Mouse (Mus musculus): ENCODE measurements around the gene Camkmt. TPM values are rescaled to one million over a fixed set of nuclear protein-coding genes. Genes with fewer than 3 reads are reported as not detected.

Gene Camkmt
- total RNA-seq, 1 experiment from 2014 or later = 3.7 TPM

DNA sequence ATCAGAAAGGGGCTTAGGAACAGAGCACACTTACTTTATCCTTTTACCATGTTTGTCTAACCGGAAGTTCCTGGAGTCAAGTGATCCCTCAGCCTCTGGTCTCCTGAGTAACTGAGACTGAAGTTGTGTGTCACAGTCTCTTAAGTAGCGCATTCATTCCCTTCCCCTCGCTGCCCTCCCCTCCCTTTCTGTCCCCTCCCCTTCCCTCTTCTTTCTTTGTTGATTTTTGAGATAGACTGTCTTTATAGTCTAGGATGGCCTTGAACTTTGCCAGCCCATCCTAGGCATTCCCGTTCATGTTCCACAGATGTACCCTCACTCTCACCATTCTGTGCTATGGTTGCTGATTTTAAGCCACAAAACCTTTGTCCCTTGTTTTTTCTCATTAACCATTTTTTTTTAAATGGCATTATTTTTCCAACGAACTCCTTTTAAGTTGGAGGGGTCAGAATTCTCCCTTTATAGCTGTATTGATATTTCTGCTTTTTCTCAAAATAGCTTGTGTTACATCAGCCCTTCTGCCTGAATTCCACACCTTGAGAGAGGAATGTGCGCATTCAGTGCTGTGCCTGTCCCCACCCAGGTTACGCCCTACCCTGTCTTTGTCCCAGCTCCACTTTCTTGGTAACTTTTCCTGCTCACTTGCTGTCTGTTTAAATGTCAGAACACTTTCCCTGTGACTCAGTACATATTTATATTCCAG, 72.4 kb downstream of the Camkmt start:
- ATAC-seq (replicated peaks; ENCODE audit: low read depth, poor library complexity, severe bottlenecking) = no peak

GRCm38 (mm10) chr17:85163272-85163610, 72.9 kb downstream of the Camkmt start:
- ATAC-seq (replicated peaks; ENCODE audit: low read depth, poor library complexity, severe bottlenecking) = no peak

- ATAC-seq (replicated peaks; ENCODE audit: low read depth, poor library complexity, severe bottlenecking) = no peak
Measured at GRCm38 (mm10) chr17:85168761-85169160, 78.4 kb downstream of the Camkmt start.

DNA sequence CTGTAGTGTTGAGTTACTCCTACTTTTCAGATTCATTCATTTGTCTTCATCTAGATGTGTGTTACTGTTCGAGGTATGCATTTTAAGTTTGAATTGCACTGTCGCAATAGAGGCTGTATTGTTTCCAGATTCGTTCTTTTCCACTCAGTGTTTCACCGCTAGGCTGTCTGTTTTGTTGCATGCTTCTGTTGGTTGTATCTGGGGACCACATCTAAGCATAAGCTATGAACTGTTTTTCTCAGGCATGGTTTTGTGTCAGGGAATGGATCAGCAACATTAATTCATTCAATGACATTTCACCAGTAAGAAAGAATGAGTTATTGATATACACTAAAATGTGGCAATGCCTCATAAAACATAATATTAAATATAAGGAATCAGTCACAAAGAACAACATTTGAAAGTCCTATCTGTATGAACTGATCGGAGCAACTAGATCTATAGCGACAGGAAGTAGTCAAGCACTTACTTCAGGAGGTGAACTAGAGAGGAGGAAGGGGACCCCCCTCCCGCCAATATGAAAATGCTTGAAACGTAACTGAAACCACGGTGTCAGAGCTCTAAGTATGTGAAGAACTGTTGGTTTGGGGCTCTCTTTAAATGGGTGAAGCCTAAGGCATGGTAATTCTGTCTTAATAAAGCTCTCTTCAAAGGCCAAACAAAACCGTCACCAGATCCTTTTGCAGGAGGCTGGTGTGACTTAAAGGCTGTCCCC, 80.3 kb downstream of the Camkmt start:
- no peak for ATAC-seq (replicated peaks; ENCODE audit: low read depth, poor library complexity, severe bottlenecking)

DNA sequence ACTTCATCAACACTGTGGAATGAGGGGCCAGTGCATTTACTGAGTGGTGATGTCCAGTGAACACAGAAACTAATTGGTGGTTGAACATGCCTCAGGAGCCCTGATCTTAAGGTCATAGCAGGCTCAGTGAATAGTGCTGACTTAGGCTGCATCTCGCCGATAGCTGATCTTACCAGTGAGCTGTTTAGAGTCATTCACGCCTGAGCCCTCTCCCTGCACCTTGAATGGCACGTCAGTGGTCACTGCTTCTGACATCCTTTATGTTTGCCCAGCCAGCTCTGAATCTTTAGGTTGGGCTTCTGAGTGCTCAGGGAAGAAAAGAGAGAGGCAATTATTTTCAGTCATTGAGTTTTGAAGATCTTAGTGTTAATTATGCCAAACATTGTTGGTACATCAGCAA, 81.6 kb downstream of the Camkmt start:
- no peak for ATAC-seq (replicated peaks; ENCODE audit: low read depth, poor library complexity, severe bottlenecking)

DNA sequence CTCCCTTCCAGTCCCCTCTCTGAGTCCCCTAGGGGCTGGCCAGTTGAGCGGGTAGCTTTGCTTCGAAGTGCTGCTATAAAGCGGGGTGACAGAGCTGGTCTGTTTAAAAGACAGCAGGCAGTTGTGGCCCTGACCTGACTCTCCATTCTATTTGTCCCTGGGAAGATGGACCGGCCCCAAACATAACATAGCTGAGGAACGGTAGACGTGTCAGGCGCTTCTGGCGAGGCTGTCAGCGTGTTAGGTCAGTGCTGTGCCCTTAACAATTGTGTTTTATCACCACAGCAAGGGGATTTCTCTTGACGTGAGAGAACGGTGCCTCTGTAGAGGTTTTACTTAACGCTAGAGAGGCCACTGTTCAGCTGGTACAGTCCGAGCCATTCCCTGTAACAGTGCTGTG, 86.9 kb downstream of the Camkmt start:
- no peak for ATAC-seq (replicated peaks; ENCODE audit: low read depth, poor library complexity, severe bottlenecking)

DNA sequence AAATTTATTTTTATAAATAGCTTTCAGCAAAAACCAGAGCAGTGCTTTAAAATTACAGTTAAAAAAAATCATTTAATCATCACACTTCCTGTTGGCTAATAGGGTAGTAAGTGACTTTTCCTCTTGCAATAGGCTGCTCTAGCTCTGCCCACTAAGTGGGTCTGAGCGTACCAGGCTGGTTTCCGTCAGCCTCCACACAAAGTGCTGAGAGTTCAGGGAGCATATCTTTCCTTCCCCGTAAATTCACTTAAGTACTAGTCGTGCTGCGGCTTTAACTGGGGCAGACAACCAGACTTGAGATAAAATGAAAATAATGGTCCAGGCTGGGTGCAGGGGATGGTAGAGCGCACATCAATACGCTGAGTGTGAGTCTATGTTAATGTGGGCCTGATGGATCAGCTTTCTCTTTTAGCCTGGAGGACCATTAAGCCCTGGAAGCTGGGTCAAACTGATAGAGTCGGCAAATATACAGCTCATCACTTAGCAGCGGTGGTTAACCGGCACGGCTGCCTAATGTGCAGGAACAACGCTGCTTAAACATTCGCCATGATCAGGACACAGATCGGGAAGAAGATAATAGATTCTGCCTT, 90.2 kb downstream of the Camkmt start:
- no peak for ATAC-seq (replicated peaks; ENCODE audit: low read depth, poor library complexity, severe bottlenecking)

- peak; percentile 99 for ATAC-seq (replicated peaks; ENCODE audit: low read depth, poor library complexity, severe bottlenecking)
Measured at GRCm38 (mm10) chr17:85189227-85190127, 99.1 kb downstream of the Camkmt start.

- ATAC-seq (replicated peaks; ENCODE audit: low read depth, poor library complexity, severe bottlenecking) = no peak
Measured at GRCm38 (mm10) chr17:85190128-85190435, 99.7 kb downstream of the Camkmt start.

DNA sequence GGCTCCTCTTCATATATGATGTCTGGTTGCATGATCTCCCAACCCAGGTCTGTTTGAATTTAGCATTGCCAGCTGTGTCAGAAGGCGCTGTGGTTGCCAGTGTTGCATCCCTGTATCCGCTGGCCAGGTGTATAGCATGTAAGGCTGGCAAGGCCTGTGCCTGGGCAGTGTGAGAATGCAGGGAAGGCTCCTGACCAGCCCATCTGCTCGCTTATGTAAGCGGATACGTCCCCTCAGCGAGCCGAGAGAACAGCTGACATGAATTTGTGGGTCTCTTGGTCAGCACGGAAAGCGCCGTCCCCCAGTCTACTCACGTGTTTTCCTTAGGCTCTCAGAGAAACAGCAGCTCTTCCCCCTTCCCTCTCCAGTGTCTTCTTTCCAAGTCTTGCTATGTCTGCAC, 102.9 kb downstream of the Camkmt start:
- ATAC-seq (replicated peaks; ENCODE audit: low read depth, poor library complexity, severe bottlenecking) = no peak

GRCm38 (mm10) chr17:85198781-85199180, 108.4 kb downstream of the Camkmt start:
- ATAC-seq (replicated peaks; ENCODE audit: low read depth, poor library complexity, severe bottlenecking) = no peak

- no peak for ATAC-seq (replicated peaks; ENCODE audit: low read depth, poor library complexity, severe bottlenecking)
Measured at GRCm38 (mm10) chr17:85199321-85199720, 109.0 kb downstream of the Camkmt start.

DNA sequence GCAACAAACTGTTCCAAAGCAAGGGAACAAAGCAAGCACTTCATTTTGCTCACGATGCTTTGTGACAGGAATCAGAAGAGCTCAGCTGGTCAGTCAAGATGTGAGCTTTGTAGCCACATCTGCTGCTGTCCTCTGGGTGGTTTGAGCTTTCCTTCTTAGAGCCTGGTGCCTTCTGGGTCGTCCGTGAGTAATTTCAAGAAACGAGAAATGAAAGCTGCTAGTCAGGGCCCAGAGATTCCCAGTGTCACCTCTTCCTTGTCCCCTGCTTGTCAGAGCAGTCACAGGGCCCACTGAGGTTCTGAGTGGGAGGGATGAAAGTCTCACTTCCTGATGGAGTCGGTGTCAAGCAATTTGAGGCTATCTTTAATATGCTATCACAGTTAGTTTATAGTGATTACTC, 127.7 kb downstream of the Camkmt start:
- 0 out of 2 replicates have a peak, but pooled peaks have one; percentile 22 for ATAC-seq (replicated peaks; ENCODE audit: low read depth, poor library complexity, severe bottlenecking)

DNA sequence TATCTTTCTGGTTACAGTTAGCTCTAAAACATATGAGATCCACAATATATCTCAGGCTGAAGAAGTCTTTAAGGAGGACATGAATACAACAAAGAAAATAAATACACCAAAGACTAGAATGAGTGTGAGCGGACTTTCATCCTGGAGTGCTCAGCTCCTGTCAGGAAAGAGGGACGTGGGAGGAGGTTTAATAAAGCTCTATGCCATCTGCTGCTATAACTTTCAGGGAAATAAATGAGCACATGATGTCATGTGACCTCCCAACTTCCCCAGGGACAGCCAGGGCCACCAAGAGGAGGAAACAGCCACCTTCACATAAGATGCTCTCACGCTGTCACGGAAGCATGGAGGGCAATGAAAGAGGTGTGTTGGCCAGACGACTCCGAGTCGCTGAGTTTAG, 151.8 kb downstream of the Camkmt start:
- ATAC-seq (replicated peaks; ENCODE audit: low read depth, poor library complexity, severe bottlenecking) = no peak

DNA sequence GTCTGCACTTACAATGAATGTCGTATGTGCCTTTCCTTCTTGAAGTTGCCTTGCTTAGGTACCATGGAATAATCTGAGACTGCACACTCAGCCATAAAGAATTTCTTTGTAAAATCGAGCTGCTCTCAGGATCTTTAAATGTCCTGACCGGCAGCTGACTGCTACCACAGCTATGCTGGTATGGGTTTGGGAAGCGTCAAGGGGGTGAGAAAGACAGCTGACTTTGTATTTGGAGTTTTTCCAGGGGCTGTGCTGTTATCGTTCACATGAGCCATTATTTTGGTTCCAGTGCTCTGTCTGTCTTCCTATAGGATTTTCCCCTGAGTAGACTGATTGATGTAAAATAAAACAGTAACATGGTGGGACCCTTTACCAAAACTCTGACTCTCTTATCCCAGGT, 158.6 kb downstream of the Camkmt start:
- no peak for ATAC-seq (replicated peaks; ENCODE audit: low read depth, poor library complexity, severe bottlenecking)

DNA sequence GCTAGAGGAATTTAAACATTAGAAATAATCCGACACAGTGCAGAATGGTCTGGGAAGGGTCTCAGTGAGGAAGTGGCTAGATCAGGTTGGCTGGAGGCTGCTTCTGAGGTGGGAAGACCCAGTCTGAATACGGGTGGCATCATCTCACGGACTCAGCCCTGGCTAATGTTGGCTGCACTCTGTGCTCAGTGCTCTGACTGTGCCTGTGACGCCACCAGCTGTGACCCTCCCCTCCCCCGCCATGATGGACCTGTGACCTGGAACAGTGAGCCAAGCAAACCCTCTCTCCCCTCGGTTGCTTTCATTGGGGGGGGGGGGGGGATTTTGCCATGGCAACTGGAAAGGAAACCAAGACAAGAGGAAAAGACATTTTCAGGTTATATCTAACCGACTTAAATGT, 159.4 kb downstream of the Camkmt start:
- no peak for ATAC-seq (replicated peaks; ENCODE audit: low read depth, poor library complexity, severe bottlenecking)

- ATAC-seq (replicated peaks; ENCODE audit: low read depth, poor library complexity, severe bottlenecking) = no peak
Measured at GRCm38 (mm10) chr17:85256930-85257329, 166.6 kb downstream of the Camkmt start.

GRCm38 (mm10) chr17:85257348-85257747, 167.0 kb downstream of the Camkmt start:
- no peak for ATAC-seq (replicated peaks; ENCODE audit: low read depth, poor library complexity, severe bottlenecking)

DNA sequence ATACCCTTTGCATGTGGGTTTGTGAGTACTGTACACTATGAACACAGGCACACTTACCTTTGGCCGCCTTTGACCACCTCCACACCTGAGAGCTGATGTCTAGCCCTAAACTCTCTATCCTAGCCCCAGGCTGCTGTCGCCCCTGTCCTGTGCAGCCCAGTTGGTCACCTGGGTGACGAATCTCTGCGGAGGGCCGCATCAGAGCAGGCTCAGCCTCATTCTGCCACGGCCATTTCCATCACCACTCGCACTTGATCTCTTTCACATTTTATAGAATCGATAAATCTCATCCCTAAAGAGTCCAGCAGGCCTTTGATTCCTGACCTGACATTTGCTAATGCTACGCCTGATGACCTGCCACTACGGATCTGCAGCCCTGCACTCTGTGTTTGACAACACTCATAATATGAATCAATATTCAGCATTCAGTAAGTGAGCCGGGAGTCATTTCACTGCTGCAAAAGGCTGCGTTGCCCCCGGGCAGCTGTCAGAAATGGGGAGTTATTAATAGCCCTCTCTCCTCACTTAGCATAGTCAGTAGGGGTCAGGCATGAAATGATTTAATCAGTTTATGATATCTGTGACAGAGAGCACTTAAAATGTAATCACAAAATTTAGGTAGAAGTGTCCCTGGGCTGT, 168.5 kb downstream of the Camkmt start:
- no peak for ATAC-seq (replicated peaks; ENCODE audit: low read depth, poor library complexity, severe bottlenecking)

GRCm38 (mm10) chr17:85266831-85267422, 176.6 kb downstream of the Camkmt start:
- no peak for ATAC-seq (replicated peaks; ENCODE audit: low read depth, poor library complexity, severe bottlenecking)

All from common myeloid progenitor, adult 5-6 weeks (primary cell).